Mouse (Mus musculus): ENCODE data around the gene Gmds.

Gmds gene

GRCm38 (mm10) chr13:32266721-32267120, 71.8 kb downstream of the Gmds start:
- no peak for DNase-seq

GRCm38 (mm10) chr13:32256121-32256520, 82.4 kb downstream of the Gmds start:
- no peak for DNase-seq

GRCm38 (mm10) chr13:32252276-32252675, 86.3 kb downstream of the Gmds start:
- no peak for DNase-seq

DNA sequence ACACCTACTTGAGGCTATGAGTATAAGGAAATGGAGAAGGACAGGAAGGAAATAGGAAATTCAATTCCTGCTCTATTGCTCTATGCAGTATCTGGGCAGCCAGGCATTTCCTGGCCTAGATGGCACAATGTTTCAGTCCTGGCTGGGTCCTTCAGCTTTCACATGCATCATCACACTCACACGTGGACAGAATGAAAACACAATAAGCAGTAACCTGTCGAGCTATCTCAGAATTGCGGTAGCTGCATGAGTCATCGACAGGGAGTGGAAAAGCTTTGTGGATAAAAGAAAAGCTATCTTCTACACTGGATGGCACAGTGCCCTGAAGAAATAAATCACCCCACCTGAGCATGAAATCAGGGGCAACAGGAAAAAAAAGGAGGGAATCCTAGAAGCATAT, 96.3 kb downstream of the Gmds start:
- no peak for DNase-seq

- no peak for DNase-seq
These were observed 102.3 kb downstream of the Gmds start for GRCm38 (mm10) chr13:32236269-32236678.

GRCm38 (mm10) chr13:32235046-32235445, 103.5 kb downstream of the Gmds start:
- DNase-seq, result no peak

GRCm38 (mm10) chr13:32234019-32234418, 104.5 kb downstream of the Gmds start:
- DNase-seq, result no peak

DNA sequence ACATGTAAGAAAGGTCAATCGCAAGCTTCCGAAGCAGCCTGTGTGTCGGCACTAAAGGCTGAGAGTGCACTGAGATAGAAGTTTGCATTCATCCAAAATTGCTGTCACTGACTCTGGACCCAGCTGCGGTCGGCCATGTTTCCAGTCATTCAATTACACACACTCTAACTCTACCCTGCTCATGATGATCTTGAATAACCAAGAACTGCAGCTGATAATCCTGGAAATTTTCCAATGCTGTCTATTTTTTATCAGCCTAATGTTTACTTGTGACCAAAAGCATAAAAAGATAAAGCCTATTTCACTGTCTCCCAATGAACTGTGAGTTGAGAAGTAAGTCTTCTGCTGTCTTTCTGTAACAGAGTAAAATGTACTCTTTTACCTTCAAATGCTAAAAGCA, 106.1 kb downstream of the Gmds start:
- no peak for DNase-seq

DNA sequence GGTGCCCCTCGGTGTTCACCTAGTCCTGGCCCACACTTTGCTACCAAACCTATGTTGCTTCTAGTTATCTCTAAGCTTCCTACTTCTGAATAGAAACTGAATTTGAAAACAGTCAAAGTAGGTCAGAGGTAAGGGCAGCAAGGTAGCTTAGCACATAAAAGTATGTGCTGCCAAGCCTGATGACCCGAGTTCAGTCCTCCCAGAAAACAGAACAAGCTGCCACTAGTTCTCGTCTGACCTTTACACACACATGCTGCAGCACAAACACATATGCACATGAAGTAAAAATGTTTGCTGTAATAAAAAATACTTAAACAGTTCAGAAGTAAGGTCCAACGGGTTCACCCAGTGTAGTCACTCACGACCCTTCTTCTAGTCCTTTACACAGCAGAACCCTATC, 106.6 kb downstream of the Gmds start:
- no peak for DNase-seq

DNA sequence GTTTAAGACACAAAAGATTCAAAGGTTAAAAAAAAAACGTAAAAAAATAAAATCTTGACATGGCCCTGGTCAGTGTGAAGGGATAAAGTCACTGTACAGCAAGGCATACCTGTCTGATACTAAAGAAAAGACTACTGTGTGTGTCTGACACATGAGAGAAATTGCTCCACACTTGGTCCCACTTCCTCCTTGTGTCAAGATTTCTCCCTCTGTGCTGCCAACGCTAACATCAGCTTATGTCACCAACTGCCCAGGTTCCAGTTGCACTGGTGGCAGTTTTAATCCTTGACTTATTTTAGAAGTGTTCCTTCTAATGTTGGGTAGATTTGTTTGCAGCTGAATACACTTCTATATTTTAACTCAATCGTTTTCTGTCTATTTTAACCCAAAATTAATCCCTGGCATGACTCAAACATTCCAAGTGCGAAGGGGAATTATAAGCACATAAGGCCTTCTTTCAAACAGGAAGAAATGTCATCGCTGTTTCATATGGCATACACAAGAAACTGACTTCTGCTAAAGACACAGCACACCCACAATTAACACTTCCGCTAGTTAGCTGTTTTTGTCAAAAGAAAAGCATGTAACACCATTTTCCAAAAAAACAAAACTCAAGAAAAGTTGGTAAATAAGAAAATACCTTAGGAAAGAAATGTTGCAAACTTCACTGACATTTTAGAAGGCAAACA, 110.5 kb downstream of the Gmds start:
- DNase-seq, result no peak

GRCm38 (mm10) chr13:32217647-32218046, 120.9 kb downstream of the Gmds start:
- no peak for DNase-seq

GRCm38 (mm10) chr13:32213702-32214452, 124.7 kb downstream of the Gmds start:
- DNase-seq, result no peak

- DNase-seq, result no peak
These were observed 126.4 kb downstream of the Gmds start for GRCm38 (mm10) chr13:32212125-32212524.

GRCm38 (mm10) chr13:32207172-32207908, 131.2 kb downstream of the Gmds start:
- DNase-seq, result no peak

GRCm38 (mm10) chr13:32179906-32180305, 158.6 kb downstream of the Gmds start:
- peak; percentile 11 to 42 for DNase-seq

GRCm38 (mm10) chr13:32178682-32179081, 159.9 kb downstream of the Gmds start:
- DNase-seq, result no peak

DNA sequence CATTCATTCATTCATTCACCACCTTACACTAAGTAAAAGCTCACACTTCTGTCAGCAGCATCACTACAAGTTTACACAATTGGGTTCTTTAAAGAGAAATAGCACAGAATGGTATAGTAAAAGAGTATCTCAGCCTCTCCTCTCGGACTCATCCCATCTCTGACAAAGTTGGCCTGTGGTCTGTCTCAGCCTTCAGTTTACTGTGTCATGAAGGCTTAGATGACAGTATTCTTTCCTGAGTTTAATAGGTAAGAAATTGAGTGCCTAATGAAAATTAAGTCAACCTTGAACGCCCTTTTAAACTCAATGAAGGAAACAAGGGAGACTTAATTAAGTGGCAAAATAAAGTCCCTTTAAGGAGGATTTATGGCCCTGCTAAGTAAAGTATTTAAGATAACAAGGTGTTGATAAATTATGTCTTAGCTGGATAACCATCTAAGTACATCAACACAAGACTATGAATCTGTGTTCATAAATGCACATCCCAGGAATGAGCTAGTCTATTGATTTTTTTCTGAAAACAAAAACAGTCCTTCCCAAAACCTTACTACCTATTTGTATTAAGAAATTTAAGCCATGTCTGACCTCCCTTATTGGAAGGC, 160.6 kb downstream of the Gmds start:
- DNase-seq, result no peak

DNA sequence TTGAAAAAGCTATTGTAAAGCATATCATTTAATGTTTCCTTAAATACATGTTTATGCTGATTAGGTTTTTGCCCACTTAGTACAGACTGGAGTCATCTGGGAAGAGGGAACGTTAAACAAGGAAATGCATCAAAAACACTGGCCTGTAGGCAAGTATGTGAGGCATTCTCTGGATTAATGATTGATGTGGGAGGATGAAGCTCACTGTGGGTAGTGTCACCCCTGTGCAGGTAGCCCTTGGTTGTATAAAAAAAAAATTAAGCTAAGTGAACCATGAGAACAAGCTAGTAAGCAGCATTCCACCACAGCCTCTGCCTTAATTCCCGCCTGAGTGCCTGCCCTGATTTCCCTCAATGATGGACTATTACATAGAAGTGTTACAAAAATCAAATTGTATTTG, 163.5 kb downstream of the Gmds start:
- no peak for DNase-seq

GRCm38 (mm10) chr13:32169173-32169572, 169.4 kb downstream of the Gmds start:
- no peak for DNase-seq

- DNase-seq, result no peak
These were observed 170.7 kb downstream of the Gmds start for GRCm38 (mm10) chr13:32167806-32168205.

DNA sequence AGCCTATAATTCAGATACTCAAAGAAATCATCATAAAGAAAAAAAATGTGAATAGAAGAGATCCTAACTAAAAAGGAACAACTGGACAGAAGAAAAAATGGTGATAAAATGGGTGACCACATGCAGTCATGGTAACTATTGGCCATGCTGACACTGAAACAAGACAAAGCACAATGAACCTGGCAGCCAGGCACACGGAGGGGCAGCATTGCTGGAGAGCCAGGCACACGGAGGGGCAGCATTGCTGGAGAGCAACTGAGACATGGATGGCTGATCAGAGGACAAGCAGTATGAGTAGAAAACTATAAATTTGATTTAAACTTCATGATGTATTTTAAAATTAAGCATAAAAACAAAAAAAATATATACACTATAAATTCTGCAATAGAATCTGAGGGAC, 173.0 kb downstream of the Gmds start:
- DNase-seq, result no peak

DNA sequence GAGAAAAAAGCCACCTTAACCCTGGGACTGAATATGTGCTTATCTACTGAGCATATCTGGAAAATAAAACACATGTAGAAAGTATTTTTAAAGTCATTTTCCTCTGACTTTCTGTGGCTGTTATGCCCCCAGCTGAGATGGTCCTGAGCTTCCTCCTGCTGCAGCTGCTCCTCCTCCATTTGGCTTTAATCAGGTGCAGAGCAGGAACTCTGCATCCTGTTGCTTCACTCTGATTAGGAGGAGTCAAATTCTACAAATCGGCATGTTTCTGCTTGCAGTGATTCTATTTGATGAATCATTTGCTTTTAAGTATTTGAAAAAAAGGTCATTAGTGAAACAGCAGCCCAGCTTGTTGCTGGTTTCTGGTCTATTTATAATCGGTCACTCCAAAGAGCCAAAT, 177.0 kb downstream of the Gmds start:
- DNase-seq, result no peak

- no peak for DNase-seq
These were observed 180.3 kb downstream of the Gmds start for GRCm38 (mm10) chr13:32158240-32158639.

Measured in thymus, adult 18-20 months (tissue).